Mouse (Mus musculus) fat pad, adult 2 months (tissue): Measurements from ENCODE around the gene Olfr1416.

ENCODE experiments used
- DNase-seq: peaks from one replicate; pipeline ENCODE4 v3.0.0-alpha.2; 2011; ENCODE audit warnings: low read depth, low spot score; ENCODE audit errors: extremely low read depth

The Olfr1416 gene

DNA sequence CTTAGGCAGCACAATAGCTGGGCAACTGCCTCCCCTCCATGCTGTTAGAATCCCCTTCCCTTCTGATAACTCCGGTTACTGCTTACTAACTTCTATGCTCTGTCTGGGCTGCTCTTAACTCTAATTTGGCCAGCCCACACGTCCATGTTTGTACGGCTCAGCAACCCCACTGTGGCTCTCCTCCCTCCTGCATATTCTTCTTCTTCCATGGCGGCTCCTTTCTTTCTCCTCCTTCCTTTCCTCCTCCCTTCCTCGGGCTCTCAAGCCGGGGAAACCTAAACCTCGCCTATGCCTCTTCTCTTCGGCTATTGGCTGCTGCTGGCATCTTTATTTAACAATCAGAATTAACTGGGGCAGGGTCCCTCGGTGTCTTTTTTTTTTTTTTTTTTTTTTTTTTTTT lies 52.1 kb downstream of the Olfr1416 start:
- DNase-seq, result no peak

DNA sequence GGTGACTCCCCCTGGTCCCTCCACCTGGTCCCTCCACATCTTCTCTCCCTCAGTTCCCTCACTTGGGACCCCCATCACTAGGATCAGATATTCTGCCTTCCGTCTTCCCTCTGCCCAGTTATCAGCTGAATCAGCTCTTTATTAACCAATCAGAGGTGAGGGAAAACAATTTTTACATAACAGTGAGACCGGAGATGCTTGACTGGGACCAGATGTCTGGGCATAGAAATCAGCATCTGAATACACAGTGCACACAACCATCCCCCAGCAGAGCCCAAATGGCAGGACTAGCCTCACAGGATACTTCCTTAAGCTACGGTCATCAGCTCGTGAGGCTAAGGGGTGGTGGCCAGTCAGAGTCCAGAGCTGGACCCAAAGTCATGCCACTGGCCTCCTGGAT lies 52.8 kb downstream of the Olfr1416 start:
- DNase-seq, result no peak

- DNase-seq, result no peak
Measured at GRCm38 (mm10) chr1:92431420-92431819, 53.5 kb downstream of the Olfr1416 start.

DNA sequence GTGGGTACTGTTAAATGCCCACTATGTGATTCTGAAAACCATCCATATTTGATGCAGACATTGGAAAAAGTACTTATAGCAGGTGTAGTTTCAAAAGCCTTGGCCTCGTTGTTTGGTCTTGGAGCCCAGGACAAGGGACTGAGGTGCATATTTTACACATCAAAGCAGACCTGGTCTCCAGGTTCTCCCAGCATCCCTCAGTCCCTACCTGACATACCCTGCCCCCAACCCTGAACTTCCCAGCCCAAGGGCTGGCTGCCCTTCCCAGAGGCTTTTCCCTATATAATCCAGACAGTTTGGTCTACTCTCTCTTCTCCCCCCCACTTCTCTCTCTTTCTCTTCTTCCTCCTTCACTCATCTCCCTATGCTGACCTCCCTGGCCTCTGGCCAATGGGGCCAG lies 53.9 kb downstream of the Olfr1416 start:
- no peak for DNase-seq
